Mouse (Mus musculus) ES-E14 (cell line): ENCODE measurements at regions not wholly inside any gene's neighbourhood (a gene's known extent, or its start where the extent isn't known, plus 50 kb on each side); places are given as distances from the start of the nearest gene placed in this dataset.
A peak's percentile ranks its signal among the peaks of the same experiment; 100 is the strongest.

Experiments used
- DNase-seq: peaks from one replicate; pipeline ENCODE4 v3.0.0-alpha.2; 2013; ENCODE audit warnings: low read depth, low spot score
- H3K27ac ChIP-seq: 2 replicates; pipeline ENCODE4 v1.5.1; 2012; ENCODE audit warnings: low read depth, mild to moderate bottlenecking, low read length, moderate library complexity, mixed read lengths; ENCODE audit not compliant: poor library complexity, insufficient read depth, severe bottlenecking
- H3K36me3 ChIP-seq: 2 replicates; pipeline ENCODE4 v1.6.1; 2012; ENCODE audit warnings: mild to moderate bottlenecking, low read length, moderate library complexity, mixed read lengths; ENCODE audit not compliant: control insufficient read depth, poor library complexity, insufficient read depth, severe bottlenecking
- H3K4me1 ChIP-seq, 2 experiments: fragments of 150-350 bp in 1 of 2; sonication (generic) in 1 of 2; 2 replicates each; pipeline ENCODE4 v1.6.1; 2012; ENCODE audit warnings: low read length in 2 of 2, mild to moderate bottlenecking in 1 of 2, mixed read lengths in 1 of 2; ENCODE audit not compliant: control insufficient read depth in 2 of 2, insufficient read depth in 2 of 2, poor library complexity in 1 of 2
- H3K4me3 ChIP-seq, 2 experiments: fragments of 150-350 bp in 1 of 2; sonication (generic) in 1 of 2; 2 replicates each; pipeline ENCODE4 v1.5.1; 2012; ENCODE audit warnings: low read length in 2 of 2, low read depth in 1 of 2, mild to moderate bottlenecking in 1 of 2, mixed read lengths in 1 of 2; ENCODE audit not compliant: insufficient read depth in 1 of 2, poor library complexity in 1 of 2, severe bottlenecking in 1 of 2
- H3K9ac ChIP-seq: 2 replicates; pipeline ENCODE4 v1.6.1; 2012; ENCODE audit warnings: low read depth, mild to moderate bottlenecking, low read length, mixed read lengths; ENCODE audit not compliant: poor library complexity, insufficient read depth, severe bottlenecking
- H3K9me3 ChIP-seq: fragments of 150-350 bp; sonication (generic); 2 replicates; pipeline ENCODE4 v1.6.1; 2012; ENCODE audit warnings: low read depth, mild to moderate bottlenecking, low read length; ENCODE audit not compliant: control insufficient read depth, insufficient read depth
- CHD2 ChIP-seq: IDR thresholded peaks from 2 replicates; pipeline ENCODE4 v1.6.1; 2014; ENCODE audit warnings: mild to moderate bottlenecking, low read depth, low read length, inconsistent platforms
- HCFC1 ChIP-seq: IDR thresholded peaks from 2 replicates; pipeline ENCODE4 v1.6.1; 2012; ENCODE audit warnings: low read length, inconsistent platforms, borderline replicate concordance; ENCODE audit not compliant: insufficient read depth
- MAFK ChIP-seq: IDR thresholded peaks from 2 replicates; pipeline ENCODE4 v1.6.1; 2014; ENCODE audit warnings: mild to moderate bottlenecking, low read depth, low read length, inconsistent platforms; ENCODE audit not compliant: insufficient read depth
- ZC3H11A ChIP-seq: IDR thresholded peaks from 2 replicates; pipeline ENCODE4 v1.6.1; 2012; ENCODE audit warnings: low read depth, mild to moderate bottlenecking, inconsistent platforms, low read length, borderline replicate concordance
- ZNF384 ChIP-seq: IDR thresholded peaks from 2 replicates; pipeline ENCODE4 v1.6.1; 2012; ENCODE audit warnings: low read depth, low read length, inconsistent platforms
- in situ Hi-C, 2 experiments: fragments of 600-800 bp; cut with MboI; formaldehyde crosslinking; loops; one replicate each; pipeline ENCODE4 v1.15.1; 2025; ENCODE audit warnings: low sequenced_read_pairs in 2 of 2, inconsistent platforms in 1 of 2; ENCODE audit not compliant: unreplicated experiment in 2 of 2

DNA sequence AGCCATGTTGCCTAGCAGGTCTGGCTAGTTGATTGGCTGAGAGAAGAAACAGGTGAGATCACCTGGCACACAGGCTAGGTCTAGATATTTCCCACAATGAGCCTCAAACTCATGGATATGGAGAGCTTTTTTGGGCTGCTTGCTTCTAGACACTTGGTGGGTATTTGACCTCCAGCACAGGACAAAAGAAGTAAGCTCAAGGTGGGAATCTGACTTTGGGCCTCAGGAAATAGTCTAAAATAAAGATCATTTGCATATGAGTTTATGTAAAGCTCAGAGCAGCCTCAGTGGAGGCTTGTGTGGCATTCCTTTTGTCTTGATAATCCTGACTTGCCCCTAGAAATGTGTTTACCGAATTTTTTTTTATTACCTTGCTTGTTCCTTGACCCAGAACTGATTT lies 594.8 kb upstream of the Kcnd2 start:
- Histone ChIP-seq H3K27ac (peak overlapping the region; percentile 85), H3K9ac (no peak overlapping the region), H3K4me1 (peaks cover 0 to 2% of the 10 kb centered on the region in 2 experiments; a peak in 2 of 4 replicates), H3K9me3 (no peaks in the 10 kb centered on the region), H3K36me3 (no peaks in the 10 kb centered on the region), H3K4me3 (no peak overlapping the region)
- in situ Hi-C loops = no loop called here
- DNase-seq = peak; percentile 33
- TF ChIP-seq CHD2 (no peak), MAFK (no peak), ZC3H11A (no peak), HCFC1 (no peak), ZNF384 (no peak)

- TF ChIP-seq ZNF384 (no peak), MAFK (no peak), ZC3H11A (no peak), CHD2 (no peak), HCFC1 (no peak)
- Histone ChIP-seq H3K27ac (peak overlapping the region; percentile 31; the same call in 1 of the 2 replicates), H3K36me3 (no peaks in the 10 kb centered on the region; the same call in 1 of the 2 replicates), H3K9me3 (peaks cover 2% of the 10 kb centered on the region; the same call in 1 of the 2 replicates), H3K9ac (no peak overlapping the region), H3K4me1 (no peaks in the 10 kb centered on the region), H3K4me3 (no peak overlapping the region)
- in situ Hi-C loops = no loop called here
- no peak for DNase-seq
These were observed 588.9 kb upstream of the Kcnd2 start for GRCm38 (mm10) chr6:20626382-20626781.

DNA sequence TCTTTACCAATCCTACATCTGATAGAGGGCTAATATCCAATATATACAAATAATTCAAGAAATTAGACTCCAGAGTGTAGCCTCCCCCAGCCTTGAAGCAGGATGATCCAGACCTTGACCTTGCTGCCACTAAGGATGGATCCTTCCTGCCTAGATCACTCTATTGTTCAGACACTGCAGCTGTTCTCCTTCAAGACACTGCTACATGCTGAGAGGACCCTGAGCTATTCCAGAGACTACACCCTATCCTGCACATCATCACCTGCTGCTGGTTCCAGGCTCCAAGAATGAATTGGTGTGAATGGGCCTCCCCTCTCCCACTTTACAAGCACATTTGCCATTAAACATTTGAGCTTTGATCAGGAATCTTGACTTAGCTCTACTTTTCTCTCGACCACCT lies 588.2 kb upstream of the Kcnd2 start:
- H3K27ac ChIP-seq = no peak overlapping the region
- no peak overlapping the region for H3K9ac ChIP-seq
- peaks cover 2% of the 10 kb centered on the region; the same call in 1 of the 2 replicates for H3K9me3 ChIP-seq
- no peaks in the 10 kb centered on the region for H3K4me1 ChIP-seq
- in situ Hi-C loops = no loop called here
- H3K4me3 ChIP-seq = no peak overlapping the region
- peak; percentile 9 for DNase-seq
- no peaks in the 10 kb centered on the region; the same call in 1 of the 2 replicates for H3K36me3 ChIP-seq
- no peak for TF ChIP-seq ZC3H11A
- no peak for TF ChIP-seq MAFK
- TF ChIP-seq HCFC1 = no peak
- no peak for TF ChIP-seq CHD2
- TF ChIP-seq ZNF384 = no peak

DNA sequence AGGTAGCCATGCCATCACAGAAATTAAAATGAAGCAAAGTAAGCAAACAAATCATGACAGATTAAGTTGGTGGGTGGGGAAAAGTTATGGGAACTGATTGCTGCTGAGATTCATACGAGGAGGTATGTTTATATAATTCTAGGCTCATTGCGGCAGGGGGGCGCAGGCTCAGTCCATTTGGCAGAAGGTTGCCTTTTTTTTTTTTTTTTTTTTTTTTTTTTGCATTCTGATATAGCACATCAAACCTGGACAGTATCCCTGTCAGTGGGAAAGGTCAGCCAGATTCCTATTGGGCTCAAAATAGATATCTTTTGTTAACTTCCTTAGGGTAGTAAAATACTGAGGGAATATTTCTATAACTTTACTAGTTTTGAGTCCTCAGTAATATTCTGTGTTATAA lies 575.0 kb upstream of the Kcnd2 start:
- no peak for DNase-seq
- Histone ChIP-seq H3K9me3 (no peaks in the 10 kb centered on the region), H3K4me1 (no peaks in the 10 kb centered on the region), H3K36me3 (no peaks in the 10 kb centered on the region), H3K27ac (no peak overlapping the region), H3K4me3 (no peak overlapping the region), H3K9ac (no peak overlapping the region)
- in situ Hi-C loops = no loop called here
- TF ChIP-seq ZC3H11A (no peak), ZNF384 (no peak), CHD2 (no peak), MAFK (no peak), HCFC1 (no peak)

GRCm38 (mm10) chr6:20641375-20641774 lies 573.9 kb upstream of the Kcnd2 start:
- in situ Hi-C loops = no loop called here
- Histone ChIP-seq H3K36me3 (no peaks in the 10 kb centered on the region), H3K9me3 (no peaks in the 10 kb centered on the region)

More at GRCm38 (mm10) chr6:20641375-20641774, 573.9 kb upstream of the Kcnd2 start:
- TF ChIP-seq MAFK (no peak), CHD2 (no peak), ZC3H11A (no peak), ZNF384 (no peak), HCFC1 (no peak)
- Histone ChIP-seq H3K27ac (no peak overlapping the region), H3K4me1 (no peaks in the 10 kb centered on the region), H3K9ac (no peak overlapping the region), H3K4me3 (no peak overlapping the region)
- DNase-seq = no peak
